Mouse (Mus musculus) kidney, postnatal 4 days (tissue): Measurements from ENCODE around the gene Gm28035.

Source experiments
- DNase-seq, 2 experiments: peaks; one replicate each; pipeline ENCODE4 v3.0.0; 2021; ENCODE audit warnings: mixed read lengths in 2 of 2

The Gm28035 gene

DNA sequence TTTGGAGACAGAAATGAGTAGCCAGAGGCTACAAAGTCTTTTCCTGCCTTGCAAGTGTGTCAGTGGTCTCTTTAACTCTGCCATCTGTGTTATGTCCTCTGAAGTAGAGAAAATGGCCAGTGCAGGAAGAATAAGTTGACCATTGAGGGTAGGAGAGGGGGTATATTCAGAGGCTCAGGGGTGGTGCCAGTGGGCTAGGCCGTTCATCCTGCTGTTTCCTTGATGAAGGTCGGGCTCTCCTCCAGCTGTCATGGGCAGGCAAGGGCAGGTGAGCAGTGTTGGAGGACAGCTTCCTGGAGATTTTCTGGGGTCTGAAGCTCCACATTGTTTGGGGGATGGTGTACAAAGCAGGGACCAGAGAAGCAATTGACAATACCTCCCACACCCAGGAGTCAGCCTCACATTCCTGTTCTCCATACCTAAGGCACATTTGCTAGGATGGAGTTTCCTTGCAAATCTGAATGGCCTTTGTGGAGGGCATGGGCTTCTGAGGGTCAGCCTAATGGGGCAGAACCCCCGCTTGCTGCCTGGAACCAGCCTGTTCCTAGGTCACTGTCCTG, 1.4 kb upstream of the Gm28035 start:
- DNase-seq = no peak

DNA sequence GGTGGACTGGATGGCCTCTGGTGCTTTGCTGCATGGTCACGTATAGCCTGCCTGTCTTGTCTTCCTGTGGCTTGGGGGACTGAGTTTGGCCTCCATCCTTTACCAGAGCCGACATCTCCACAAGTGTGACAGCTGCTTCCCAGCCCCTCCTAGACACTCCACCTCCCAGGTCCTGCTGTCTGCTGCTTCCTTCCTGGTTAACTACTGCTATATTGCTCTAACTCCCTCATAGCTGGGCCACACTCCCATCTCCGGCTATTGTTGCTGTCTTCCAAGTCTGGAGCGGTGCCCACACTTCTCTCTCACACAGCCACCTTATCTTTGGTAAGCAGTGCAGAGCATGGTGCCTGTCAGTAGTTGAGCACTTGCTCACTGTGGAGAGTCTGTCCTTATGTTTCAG, 590 bp upstream of the Gm28035 start:
- peak; percentile 61 to 70 for DNase-seq

DNA sequence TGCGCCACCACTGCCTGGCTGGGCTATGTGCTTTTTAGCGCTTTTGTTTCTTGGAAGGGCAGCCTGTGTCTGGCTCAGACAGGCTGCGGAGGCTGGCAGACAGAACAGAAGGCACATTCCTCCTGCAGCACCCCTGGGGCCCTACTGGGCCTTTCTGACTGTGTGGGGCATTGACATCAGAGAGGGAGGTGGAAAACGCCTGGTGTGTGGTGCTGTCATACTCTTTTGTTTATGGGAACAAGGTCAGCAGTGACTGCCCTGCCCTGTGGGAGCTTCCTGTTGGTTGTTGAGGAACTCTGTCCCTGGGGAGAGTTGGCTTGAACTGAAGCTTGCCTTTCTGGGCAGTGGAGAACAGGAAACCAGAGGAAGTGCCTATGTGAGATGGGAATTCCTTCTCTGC, 2.1 kb downstream of the Gm28035 start:
- peak; percentile 61 to 74 for DNase-seq

DNA sequence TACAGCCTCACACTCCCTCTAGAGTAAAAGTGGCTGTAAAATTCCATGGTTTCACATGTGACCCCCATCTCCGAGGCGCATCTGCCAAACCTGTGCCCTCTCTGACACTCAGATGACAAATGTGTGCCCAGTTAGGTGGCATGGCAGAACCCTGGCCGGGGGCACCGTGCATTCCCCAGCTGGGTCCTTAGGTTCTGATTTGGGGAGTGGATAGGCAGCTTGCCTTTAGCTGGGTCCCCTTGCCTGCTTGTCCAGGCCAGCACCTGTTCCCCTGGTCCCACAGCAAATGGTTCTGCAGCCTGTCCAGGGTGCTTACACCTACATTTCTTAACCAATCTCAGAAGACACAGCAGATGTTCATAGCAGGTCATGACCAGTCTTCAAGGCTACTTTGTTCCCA, 3.0 kb downstream of the Gm28035 start:
- no peak for DNase-seq

DNA sequence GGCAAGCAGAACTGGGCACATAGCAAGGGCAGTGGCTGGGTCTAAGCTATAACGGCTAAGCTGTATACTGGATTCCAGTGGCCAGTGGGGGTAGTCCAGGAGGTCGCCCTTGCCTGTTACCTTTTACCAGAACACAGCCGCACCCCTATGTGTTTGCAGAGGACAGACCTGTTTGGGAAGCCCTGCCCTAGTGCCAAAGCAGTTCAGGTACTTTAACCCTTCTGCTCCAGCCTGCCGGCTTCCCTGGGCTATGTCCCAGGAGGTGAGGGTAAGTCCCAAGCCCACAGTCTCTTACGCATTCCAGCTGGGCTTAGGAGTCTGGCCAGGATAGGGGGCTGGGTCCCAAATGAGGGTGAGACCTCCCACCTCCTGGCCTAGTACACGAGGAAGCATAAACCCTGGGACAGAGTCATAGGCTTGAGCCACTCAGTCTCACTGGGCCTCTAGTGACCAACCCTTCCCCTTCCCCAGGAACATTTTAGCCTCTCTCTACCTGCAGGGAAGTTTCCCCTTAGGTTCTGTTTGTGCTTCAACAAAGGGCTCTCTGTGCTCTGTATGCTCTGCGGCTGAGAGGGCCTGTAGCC, 4.3 kb downstream of the Gm28035 start:
- no peak for DNase-seq

DNA sequence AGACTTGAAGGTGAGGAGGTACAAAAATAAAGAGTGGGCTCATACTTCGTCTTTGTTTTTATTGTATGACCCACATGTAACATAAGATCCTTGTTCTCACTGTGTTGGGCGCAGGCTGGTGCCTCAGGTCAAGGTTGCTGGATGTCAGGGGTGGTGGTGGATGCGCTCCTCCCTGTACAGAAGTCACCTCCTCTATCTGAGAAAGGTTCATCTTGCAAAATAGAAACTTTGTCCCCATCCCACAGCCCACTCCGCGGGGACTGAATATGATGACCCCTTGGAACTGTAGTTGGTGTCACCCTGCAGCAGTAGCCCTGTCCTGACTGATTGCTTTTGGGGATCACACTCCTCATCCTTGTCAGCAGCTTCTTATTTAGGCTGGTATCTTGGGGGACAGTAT, 6.7 kb downstream of the Gm28035 start:
- DNase-seq = no peak

DNA sequence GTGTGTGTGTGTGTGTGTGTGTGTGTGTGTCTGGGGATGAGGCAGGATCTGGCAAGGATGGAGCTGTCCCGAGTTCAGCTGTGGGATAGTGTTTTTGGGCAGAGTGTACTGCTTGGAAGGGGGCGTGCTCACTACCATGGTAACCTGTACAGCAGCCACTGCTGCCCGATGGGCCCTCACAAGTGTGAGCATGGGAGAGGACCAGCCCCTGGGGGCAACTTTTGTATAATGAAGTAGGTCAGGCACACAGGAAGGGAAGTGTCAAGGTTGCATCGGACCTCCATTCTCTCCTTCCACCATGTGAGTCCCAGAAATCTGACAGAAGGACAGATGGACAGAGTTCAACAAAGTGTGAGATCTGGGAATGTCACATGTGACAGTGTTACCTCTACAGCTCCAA, 7.3 kb downstream of the Gm28035 start:
- DNase-seq = no peak

DNA sequence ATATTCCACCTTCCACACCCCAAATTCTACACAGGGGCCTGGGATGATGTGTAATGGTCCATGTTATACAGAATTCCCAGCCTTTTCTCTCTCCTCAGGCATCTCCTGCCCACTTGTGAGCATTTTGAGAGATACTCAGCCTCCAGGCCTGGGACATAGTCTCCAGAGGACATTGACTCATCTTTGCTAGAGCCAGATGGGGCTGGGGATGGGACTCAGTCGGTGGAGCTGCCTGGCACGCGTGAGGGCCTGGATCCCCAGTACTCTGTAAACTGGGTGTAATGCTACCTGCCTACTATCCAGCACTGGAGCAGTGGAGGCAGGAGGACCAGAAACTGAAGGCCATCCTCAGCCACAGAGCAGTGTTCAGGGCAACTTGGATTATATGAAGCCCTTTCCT, 8.8 kb downstream of the Gm28035 start:
- DNase-seq = no peak

DNA sequence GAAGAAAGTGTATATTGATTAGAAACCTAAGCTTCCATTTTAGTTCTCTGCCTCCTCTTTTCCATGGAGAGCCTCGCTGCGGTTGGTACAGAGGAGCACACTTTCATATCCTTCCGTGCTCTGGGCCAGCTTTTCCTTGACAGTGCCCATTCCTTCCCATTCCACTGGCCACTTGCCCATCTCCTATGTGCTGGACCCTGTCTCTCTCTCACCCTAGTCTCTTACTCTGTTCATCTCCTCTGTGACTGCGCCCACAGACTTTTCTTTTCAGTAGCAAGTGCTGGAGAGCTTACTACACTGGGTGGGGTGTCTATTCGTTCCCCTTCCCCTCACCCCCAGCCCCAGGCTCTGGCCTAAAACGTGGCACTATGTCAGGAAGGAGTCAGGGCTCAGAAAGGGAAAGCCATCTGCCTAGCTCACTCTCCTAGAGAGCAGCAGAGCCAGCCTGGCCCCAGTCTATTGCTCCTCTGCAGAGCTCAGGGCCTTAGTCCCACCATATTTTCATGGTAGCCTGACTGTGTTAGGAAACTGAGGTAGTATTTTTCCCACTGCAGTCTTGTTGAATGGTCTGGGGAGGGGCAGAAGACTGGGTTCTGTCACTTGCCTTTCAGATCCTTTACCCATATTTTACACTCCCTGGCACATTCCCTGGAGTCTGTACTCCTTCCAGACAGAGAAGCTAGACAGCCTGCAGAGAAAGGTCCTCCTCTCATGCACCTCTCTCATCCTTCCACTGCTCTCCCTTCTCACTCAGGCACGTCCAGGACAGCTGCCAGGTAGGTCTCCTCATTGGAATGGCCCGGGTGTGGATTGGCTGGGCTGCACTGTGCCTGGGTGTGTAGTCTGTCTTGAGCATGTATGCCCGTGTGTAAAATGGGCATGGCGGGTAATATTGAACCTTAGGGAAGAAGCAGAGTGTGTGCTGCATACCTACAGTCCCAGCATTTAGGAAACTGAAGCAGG, 10.1 kb downstream of the Gm28035 start:
- no peak for DNase-seq

DNA sequence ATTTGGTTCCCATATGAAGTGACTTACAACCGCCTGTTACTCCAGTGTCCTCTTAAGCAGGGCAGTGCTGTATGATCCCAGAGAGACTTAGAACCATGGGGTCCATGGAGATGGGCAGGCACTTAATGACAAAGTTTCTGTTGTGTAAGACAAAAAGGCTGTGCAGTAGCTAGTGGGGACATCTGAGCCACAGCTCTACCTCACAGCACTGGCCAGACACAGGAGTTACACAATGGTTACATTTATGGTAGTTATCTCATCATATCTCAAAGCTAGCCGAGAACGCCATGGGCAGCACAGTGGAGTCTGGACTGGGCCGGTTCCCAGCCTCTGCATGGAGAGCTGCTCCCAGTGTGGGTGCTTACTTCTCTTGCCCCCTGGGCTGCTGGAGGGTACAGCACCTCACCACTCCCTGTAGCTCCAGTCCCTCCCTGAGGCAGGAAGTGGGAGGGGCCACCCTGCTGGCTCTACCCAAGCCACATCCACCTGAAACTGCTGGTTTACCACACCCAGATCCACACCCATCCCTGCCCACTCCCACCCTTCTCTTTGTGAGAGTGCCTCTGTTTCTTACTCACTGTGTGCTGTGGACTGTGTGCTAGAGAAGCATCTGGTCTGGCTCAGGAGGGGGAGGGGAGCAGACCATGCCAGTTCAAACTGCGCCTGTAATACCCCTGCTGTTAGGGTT, 11.2 kb downstream of the Gm28035 start:
- peak; percentile 46 to 55 for DNase-seq

DNA sequence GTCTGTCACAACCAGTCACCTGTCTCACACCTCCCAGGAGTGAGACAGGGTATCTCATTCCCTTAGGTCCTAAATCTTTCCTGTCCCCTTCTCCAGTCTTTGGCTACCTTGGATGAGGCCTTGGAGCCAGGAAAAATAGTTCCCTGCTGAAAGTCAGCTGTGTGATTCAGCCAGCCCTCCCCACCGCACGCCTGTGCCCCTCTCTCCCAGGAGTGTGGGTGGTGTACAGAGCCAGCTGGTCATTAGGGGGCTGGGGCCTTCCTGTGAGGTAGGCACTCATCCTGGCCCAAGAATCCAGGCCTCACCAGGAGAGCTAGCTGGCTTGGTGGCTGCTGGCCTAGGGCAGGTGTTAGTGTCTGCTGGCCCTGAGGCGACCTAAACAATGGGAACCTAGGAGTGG, 12.2 kb downstream of the Gm28035 start:
- no peak for DNase-seq

DNA sequence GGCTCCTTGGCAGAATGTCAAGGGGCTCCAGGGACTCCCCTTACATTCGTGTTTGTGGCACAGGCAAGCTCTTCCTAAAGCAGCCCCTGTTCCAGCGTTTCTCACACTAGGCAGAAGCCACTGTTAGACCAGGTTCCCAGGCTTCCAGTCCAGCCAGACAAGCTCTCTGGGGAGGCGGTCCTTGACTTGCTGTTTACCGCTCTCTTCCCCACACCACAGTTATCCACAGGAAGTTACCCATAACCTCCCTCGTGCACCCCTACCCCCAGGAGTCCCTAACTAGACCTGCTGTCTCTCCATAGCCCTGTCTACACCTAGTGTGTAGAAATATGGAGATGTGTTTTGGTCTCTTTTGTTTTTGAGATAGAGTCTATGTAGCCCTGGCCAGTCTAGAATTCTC, 13.4 kb downstream of the Gm28035 start:
- DNase-seq = no peak

DNA sequence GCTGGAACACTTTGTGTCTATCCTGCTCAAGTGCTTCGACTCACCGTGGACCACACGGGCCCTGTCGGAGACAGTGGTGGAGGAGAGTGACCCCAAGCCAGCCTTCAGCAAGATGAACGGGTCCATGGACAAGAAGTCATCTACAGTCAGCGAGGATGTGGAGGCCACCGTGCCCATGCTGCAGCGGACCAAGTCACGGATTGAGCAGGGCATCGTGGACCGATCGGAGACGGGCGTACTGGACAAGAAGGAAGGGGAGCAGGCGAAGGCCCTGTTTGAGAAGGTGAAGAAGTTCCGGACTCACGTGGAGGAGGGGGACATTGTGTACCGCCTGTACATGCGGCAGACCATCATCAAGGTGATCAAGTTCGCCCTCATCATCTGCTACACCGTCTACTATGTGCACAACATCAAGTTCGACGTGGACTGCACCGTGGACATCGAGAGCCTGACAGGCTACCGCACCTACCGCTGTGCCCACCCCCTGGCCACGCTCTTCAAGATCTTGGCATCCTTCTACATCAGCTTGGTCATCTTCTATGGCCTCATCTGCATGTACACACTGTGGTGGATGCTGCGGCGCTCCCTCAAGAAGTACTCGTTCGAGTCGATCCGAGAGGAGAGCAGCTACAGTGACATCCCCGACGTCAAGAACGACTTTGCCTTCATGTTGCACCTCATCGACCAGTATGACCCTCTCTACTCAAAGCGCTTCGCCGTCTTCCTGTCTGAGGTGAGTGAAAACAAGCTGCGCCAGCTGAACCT, 15.4 kb downstream of the Gm28035 start:
- no peak for DNase-seq

DNA sequence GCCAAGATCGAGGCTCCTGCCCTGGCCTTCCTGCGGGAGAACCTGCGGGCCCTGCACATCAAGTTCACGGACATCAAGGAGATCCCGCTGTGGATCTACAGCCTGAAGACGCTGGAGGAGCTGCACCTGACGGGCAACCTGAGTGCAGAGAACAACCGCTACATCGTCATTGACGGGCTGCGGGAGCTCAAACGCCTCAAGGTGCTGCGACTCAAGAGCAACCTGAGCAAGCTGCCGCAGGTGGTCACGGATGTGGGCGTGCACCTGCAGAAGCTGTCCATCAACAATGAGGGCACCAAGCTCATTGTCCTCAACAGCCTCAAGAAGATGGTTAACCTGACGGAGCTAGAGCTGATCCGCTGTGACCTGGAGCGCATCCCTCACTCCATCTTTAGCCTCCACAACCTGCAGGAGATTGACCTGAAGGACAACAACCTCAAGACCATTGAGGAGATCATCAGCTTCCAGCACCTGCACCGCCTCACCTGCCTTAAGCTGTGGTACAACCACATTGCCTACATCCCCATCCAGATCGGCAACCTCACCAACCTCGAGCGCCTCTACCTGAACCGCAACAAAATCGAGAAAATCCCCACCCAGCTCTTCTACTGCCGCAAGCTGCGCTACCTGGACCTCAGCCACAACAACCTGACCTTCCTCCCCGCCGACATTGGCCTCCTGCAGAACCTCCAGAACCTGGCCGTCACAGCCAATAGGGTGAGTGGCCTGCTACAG, 16.4 kb downstream of the Gm28035 start:
- DNase-seq = no peak

DNA sequence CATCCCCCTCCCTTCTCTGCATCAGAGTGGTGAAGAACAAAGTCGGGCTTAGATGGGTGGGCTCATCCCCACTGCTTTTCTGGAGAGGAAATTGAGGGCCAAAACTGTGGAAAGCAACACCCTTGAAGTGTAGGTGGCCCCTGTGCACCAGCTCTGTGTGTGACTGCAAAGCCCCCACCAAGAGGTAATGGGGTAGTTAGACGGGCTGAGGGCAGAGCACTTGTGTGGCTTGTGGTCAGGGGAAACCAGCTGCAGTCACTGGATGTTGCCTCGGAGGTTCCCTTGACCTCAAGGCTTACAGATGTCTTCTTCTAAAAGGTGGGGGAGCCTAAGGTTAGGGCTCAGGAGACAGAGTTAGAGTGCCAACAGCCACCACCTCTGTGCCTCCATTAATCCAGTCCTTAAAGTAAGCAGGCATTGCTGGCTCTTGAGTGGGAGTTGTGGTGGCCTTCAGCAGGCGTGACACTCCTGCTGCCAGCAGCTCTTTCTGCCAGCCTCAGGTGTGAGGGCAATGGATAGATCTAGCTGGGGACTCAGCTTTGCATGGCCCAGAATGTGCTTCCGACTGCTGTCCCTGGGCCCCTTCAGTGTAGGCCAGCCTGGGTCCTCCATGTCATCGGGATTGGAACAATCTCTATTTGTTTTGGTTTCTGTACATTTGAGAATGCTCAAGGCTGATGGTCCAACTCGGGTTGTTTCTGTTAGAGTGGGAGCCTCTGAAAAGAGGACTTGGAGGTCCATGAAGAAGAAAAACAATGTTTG, 17.5 kb downstream of the Gm28035 start:
- no peak for DNase-seq

DNA sequence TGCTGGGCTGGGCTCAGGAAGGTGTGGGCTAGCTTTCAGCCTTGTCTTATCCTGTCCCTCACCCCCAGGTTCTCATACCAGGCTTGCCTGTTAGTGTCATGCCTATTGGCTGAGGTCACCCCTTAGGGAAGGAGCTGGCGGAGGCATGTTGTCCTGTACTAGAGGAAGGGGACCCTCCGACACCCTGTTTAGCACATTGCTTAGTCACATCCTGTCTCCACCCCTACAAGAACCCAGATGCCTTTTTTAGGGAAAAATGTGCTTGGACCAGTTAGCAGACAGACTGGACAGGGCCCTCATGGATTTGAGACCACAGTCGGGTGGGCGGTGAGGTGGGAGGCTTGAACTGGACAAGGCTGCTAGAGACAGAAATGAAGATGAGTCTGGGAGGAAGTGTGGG, 18.2 kb downstream of the Gm28035 start:
- DNase-seq = peak in 1 of 2 experiments; percentile 42

DNA sequence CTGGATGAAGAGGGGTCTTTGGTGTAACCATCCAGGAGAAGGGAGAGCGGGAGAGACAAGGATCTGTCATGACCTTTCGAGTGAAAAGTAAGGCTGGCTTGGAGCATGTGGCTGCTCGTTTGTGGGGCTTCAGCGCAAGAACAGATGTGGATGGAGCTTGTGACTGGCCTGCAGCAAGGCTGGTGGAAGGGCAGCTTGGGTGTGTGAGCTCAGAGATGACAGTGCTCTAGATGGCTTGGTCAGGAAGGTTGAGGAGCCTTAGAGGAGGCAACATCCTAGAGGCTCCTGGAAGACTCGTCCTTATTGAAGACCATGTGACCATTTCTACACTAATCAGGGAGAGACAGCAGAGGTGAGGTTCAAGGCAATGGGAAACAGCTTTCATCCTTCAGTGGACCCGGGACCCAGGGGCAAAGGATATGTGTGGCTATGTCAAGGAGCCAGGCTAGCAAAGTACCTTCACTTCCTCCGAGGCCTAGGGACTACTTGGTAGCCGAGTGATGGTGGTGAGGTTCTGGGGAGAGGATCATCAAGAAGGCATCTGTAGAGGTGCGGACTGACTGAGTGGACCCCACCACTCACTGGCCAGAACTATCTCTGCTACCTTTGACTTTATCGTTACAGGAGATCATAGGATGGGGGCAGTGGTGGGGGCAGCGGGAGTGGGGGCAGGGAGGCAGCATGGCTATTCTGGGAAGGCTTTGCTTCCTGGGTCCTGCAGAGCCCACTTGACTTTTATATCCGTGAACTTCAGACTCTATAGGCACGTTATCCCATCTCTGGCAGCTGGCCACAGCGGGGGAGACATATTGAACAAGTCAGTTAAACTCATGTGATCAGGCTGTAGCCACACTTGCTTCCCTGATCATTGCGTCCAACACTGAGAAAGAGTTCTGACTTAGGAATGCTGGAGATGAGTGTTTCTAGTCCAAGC, 19.0 kb downstream of the Gm28035 start:
- DNase-seq = no peak

DNA sequence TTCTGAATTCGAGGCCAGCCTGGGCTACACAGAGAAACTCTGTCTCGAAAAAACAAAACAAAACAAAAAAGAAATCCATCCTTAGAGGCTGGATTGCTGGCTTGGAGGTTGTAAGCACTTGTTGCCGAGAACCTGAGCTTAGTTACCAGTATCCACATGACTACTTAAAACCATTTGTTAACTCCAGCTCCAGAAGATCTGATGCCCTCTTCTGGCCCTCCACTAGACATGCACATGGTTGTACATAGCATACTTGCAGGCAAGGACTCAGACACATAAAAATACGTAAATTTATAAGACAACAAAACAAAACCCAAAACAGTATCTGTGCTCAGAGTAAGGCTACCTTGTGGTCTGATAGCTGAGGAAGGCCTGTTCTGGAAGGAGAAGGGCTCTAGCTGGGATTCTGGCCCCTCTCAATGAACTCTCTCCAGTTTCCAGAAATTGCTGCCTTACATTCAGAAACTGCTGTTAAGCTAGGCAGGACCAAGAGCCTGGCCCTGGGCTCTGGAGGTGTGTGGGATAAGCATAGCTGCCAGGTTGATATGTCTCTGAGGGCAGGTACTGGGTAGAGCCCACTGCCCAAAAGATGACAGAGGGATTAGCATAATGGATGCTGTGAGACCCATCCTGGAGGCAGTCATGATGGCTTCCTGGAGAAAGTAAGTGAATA, 20.8 kb downstream of the Gm28035 start:
- DNase-seq = no peak
